Mouse (Mus musculus) forebrain, embryonic 13.5 days (tissue): ENCODE measurements around the gene Olfr1121. TPM values are rescaled to one million over a fixed set of nuclear protein-coding genes. Genes with fewer than 3 reads are reported as not detected.
"Not testable (repeated sequence)": the region's sequence is repeated elsewhere in the genome, so short reads cannot be mapped to it uniquely, and the experiment has no call there.

Source experiments
- ATAC-seq: fragments of 200-750 bp; cut with Nextera tagmentation; 2 replicates; pipeline ENCODE4 v1.8.0; 2017
- H3K27ac ChIP-seq: fragments of 300-500 bp; sonication (generic); 2 replicates; pipeline ENCODE4 v1.5.1; 2015; ENCODE audit warnings: inconsistent platforms, mild to moderate bottlenecking, moderate library complexity
- H3K27me3 ChIP-seq: fragments of 300-500 bp; sonication (generic); 2 replicates; pipeline ENCODE4 v1.6.1; 2015; ENCODE audit warnings: mild to moderate bottlenecking, inconsistent platforms
- H3K36me3 ChIP-seq: fragments of 300-500 bp; sonication (generic); 2 replicates; pipeline ENCODE4 v1.6.1; 2015; ENCODE audit warnings: mild to moderate bottlenecking, inconsistent platforms; ENCODE audit not compliant: poor library complexity, severe bottlenecking
- H3K4me1 ChIP-seq: fragments of 300-500 bp; sonication (generic); 2 replicates; pipeline ENCODE4 v1.6.1; 2015; ENCODE audit warnings: inconsistent platforms
- H3K4me2 ChIP-seq: fragments of 300-500 bp; sonication (generic); 2 replicates; pipeline ENCODE4 v1.6.1; 2015; ENCODE audit warnings: inconsistent platforms, mild to moderate bottlenecking, moderate library complexity
- H3K4me3 ChIP-seq: fragments of 300-500 bp; sonication (generic); 2 replicates; pipeline ENCODE4 v1.5.1; 2015; ENCODE audit warnings: mild to moderate bottlenecking, inconsistent platforms
- H3K9ac ChIP-seq: fragments of 300-500 bp; sonication (generic); 2 replicates; pipeline ENCODE4 v1.6.1; 2015; ENCODE audit warnings: mild to moderate bottlenecking, inconsistent platforms
- H3K9me3 ChIP-seq: fragments of 300-500 bp; sonication (generic); replicated peaks from 2 replicates; pipeline ENCODE4 v1.6.1; 2016; ENCODE audit warnings: inconsistent platforms
- WGBS: fragments of 180-500 bp; shearing (Covaris S2); methylation state at CpG from one replicate; pipeline ENCODE4 v1.1.7; 2015; 5-methylcytosine and 5-hydroxymethylcytosine counted together
- polyA plus RNA-seq: library from polyadenylated mRNA; unstranded; fragments of >200 nt; fragmentation: Nextera tagmentation; extraction: Ambion mirVana; gene quantifications from 2 replicates; pipeline ENCODE4 v1.2.1, GENCODE M21; 2015

Olfr1121 gene
- polyA plus RNA-seq = not detected in 2 replicates

DNA sequence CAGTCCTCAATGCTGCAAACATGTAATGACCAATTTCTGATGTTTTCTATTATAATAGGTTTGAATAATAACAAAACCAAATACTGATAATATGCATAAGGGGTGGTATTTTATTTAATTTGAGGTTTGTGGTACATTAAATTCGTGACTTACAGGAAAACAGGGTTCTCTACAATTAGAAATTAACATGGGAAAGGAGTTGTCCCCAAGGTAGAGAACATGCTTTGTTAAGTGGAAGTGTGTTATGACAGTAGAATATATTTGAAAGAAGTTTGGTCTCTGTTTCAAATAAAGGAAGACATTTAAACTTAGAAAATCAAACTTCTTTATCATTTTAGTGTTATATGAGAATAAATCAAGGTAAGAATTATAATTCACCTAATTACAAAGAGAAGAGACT lies at the start of gene Olfr1121:
TSS of gene Olfr1121 (plus strand) at position 301 of the 400 bp plus-strand sequence.
- Histone ChIP-seq H3K4me2 (no peak within 1 kb of the TSS), H3K9ac (no peak within 1 kb of the TSS), H3K4me1 (no peaks in the 10 kb centered on the region), H3K4me3 (no peak within 1 kb of the TSS), H3K36me3 (no peaks in the 10 kb centered on the region), H3K9me3 (no peaks in the 10 kb centered on the region), H3K27me3 (no peaks in the 10 kb centered on the region), H3K27ac (no peak within 1 kb of the TSS)
- no peak for ATAC-seq
- WGBS = 47% methylated on average over 1 of the region's 1 CpGs

DNA sequence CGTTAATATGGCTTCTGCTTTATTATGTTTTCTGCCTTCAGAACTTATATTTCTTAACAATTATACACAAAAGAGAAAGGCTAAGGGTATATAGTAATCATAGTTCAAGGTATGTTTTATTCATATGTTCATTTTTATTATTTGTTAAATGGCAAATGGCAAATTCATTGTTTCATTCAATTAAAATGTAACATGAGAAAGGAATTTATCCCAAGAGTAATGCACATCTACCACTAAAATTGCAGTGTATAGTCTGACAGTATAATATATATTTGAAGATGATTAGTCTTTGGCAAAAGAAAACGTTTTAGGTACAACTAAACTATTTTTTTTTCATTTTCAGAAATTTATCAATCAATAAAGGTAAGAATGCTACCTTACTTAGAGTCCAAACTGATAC lies 15.2 kb upstream of the Olfr1121 start, which contains the start of gene Olfr1120:
TSS of gene Olfr1120 (plus strand) at position 301 of the 400 bp plus-strand sequence.
- no peaks in the 10 kb centered on the region for H3K27me3 ChIP-seq

DNA sequence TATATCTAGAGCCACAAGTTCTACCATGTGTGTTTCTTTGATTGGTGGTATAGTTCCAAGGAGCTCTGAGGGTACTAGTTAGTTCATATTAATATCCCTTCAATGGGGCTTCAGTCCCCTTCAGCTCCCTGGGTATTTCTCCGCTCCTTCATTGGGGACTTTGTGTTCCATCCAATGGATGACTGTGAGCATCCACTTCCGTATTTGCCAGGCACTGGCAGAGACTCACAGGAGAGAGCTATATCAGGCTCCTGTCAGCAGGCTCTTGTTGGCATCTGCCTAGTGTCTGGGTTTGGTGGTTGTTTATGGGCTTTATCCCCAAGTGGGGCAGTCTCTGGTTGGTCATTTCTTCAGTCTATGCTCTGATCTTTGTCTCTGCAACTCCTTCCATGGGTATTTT lies 9.6 kb upstream of the Olfr1121 start:
- H3K27me3 ChIP-seq, H3K36me3 ChIP-seq, H3K4me1 ChIP-seq, H3K4me3 ChIP-seq, ATAC-seq, H3K4me2 ChIP-seq, H3K9me3 ChIP-seq, H3K9ac ChIP-seq, H3K27ac ChIP-seq: not testable (repeated sequence)
- WGBS = 98% methylated on average over 2 of the region's 2 CpGs

More for the DNA sequence above, 15.2 kb upstream of the Olfr1121 start, which contains the start of gene Olfr1120:
- H3K27ac ChIP-seq = no peak within 1 kb of the TSS
- no peaks in the 10 kb centered on the region for H3K36me3 ChIP-seq
- ATAC-seq = no peak
- no peak within 1 kb of the TSS for H3K4me3 ChIP-seq
- WGBS = 66% methylated on average over 2 of the region's 2 CpGs
- H3K4me1 ChIP-seq = no peaks in the 10 kb centered on the region
- H3K4me2 ChIP-seq = no peak within 1 kb of the TSS
- no peaks in the 10 kb centered on the region for H3K9me3 ChIP-seq
- H3K9ac ChIP-seq = no peak within 1 kb of the TSS

DNA sequence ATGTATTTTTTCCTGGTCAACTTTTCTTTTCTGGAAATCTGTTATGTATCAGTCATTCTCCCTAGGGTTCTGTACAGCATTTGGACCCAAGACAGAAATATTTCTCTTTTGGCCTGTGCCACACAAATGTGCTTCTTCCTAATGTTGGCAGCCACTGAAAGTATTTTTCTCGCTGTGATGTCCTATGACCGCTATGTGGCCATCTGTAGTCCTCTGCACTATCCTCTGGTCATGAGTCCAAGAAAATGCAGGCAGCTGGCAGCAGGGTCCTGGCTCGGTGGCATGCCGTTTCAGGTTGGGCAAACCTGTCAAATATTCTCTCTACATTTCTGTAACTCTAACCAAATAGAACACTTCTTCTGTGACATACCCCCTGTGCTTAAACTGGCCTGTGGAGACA lies 2.0 kb downstream of the Olfr1121 start:
- Histone ChIP-seq H3K27ac (no peak overlapping the region), H3K4me2 (no peak overlapping the region), H3K9me3 (no peaks in the 10 kb centered on the region), H3K9ac (no peak overlapping the region), H3K4me1 (no peaks in the 10 kb centered on the region), H3K27me3 (no peaks in the 10 kb centered on the region), H3K4me3 (no peak overlapping the region), H3K36me3 (no peaks in the 10 kb centered on the region)
- ATAC-seq = no peak
- WGBS = 87% methylated on average over 4 of the region's 4 CpGs

DNA sequence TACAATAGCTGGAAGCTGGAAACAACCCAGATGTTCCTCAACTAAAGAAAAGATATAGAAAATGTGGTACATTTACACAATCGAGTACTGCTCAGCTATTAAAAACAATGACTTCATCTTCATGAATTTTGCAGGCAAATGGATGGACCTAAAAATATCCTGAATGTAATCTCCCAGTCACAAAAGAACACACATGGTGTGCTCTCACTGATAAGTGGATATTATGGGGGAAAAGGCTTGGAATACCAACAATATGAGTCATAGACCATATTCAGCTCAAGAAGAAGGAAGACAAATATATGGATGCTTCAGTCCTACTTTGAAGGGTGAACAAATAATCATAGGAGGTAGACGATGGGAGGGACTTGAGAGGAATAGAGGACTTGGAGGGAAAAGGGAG lies 14.2 kb downstream of the Olfr1121 start:
- H3K9me3 ChIP-seq = no peaks in the 10 kb centered on the region
- no peak overlapping the region for H3K4me3 ChIP-seq
- H3K36me3 ChIP-seq = no peaks in the 10 kb centered on the region
- no peak overlapping the region for H3K9ac ChIP-seq
- H3K4me2 ChIP-seq = no peak overlapping the region
- no peak overlapping the region for H3K27ac ChIP-seq
- H3K4me1 ChIP-seq = no peaks in the 10 kb centered on the region
- no peaks in the 10 kb centered on the region for H3K27me3 ChIP-seq
- no peak for ATAC-seq
- 91% methylated on average over 2 of the region's 2 CpGs for WGBS

DNA sequence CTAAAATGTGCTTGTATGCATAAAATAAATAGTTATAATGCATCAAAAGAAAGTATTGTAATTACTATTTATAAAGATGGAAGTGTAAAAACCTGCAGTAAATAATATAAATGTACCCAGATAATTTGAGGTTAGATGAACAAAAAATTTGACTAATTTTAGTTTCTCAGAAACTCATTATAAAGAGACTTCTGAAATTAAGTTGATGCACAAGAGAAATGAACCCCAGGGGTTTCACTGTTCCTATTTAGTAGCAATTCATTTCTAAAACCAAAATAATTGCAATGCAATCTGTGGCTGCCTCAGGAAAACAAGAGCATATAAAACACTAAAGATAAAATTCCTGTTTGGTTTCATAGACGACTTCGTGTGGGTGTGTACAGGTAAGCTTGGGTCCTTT lies 15.9 kb downstream of the Olfr1121 start, which contains the start of gene Olfr1122:
TSS of gene Olfr1122 (plus strand) at position 301 of the 400 bp plus-strand sequence.
- Histone ChIP-seq H3K27ac (no peak within 1 kb of the TSS), H3K4me2 (no peak within 1 kb of the TSS), H3K27me3 (no peaks in the 10 kb centered on the region), H3K36me3 (no peaks in the 10 kb centered on the region), H3K9ac (no peak within 1 kb of the TSS), H3K4me1 (no peaks in the 10 kb centered on the region), H3K4me3 (no peak within 1 kb of the TSS), H3K9me3 (no peaks in the 10 kb centered on the region)
- ATAC-seq = no peak
- 85% methylated on average over 2 of the region's 2 CpGs for WGBS

DNA sequence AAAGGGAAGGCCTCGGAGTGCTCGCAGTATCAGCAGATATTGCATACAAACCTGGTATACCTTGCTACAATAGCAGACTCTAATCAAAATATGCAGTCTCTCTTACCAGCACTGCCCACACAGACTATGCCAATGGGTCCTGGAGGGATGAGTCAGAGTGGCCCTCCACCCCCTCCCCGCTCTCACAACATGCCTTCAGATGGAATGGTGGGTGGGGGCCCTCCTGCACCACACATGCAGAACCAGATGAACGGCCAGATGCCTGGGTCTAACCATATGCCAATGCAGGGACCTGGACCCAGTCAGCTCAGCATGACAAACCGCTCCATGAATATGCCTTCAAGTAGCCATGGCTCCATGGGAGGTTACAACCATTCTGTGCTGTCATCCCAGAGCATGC lies 23.9 kb downstream of the Olfr1121 start:
- H3K27ac ChIP-seq, H3K36me3 ChIP-seq, H3K4me2 ChIP-seq, H3K4me3 ChIP-seq, H3K4me1 ChIP-seq, H3K9me3 ChIP-seq, ATAC-seq, H3K9ac ChIP-seq, H3K27me3 ChIP-seq: not testable (repeated sequence)
- 90% methylated on average over 5 of the region's 5 CpGs for WGBS

DNA sequence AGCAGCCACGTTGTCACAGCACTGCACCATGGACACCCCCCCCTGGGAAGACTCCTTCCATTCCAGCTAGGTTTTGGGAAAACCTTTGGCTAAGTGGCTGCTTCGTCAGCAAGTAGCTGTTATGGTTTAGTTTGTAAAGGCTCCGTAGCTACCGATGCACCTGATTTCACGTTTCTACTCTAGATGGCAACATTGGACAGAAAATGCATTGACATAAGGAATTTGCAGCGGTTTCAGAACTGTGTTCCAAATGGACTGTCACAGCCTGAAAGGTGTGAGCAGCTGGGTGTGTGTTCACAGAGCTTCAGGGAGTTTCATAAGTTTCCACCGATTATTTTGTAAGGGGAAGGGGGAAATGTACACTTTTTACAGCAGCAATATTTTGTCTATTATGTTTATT lies 25.0 kb downstream of the Olfr1121 start:
- H3K4me3 ChIP-seq, H3K9me3 ChIP-seq, H3K27ac ChIP-seq, H3K36me3 ChIP-seq, H3K27me3 ChIP-seq, ATAC-seq, H3K4me1 ChIP-seq, H3K9ac ChIP-seq, H3K4me2 ChIP-seq: not testable (repeated sequence)
- 86% methylated on average over 7 of the region's 7 CpGs for WGBS

DNA sequence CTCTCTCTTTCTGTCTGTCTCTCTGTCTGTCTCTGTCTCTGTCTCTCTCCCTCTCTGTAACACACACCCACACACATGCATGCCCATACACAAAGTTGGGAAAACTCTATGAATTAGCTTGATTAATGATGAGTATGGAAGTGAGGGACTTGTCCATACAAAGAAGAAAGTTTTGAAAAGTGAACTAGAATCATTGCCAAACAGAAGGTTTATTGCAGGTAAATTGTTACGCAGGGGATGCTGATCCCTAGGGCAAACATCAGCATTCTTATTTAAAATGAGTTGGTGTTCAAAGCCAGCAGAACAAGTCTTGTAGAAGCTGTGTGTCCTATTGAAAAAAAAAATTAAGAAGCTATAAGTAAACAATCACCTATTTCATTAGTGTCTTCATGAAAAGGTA lies 46.6 kb downstream of the Olfr1121 start, which contains the start of gene Olfr1123:
TSS of gene Olfr1123 (plus strand) at position 301 of the 400 bp plus-strand sequence.
- no peak for ATAC-seq
- WGBS = 87% methylated on average over 1 of the region's 1 CpGs
- Histone ChIP-seq H3K4me1 (no peaks in the 10 kb centered on the region), H3K36me3 (no peaks in the 10 kb centered on the region), H3K27me3 (no peaks in the 10 kb centered on the region), H3K27ac (no peak within 1 kb of the TSS), H3K9me3 (no peaks in the 10 kb centered on the region), H3K4me3 (no peak within 1 kb of the TSS), H3K9ac (no peak within 1 kb of the TSS), H3K4me2 (no peak within 1 kb of the TSS)

Other genes with a start within 250 kb of the Olfr1121 start
- gene Olfr1110, start 229.6 kb upstream of the Olfr1121 start, polyA plus RNA-seq = not detected in 2 replicates
- gene Olfr1111, start 217.3 kb upstream of the Olfr1121 start, polyA plus RNA-seq = not detected in 2 replicates
- not detected in 2 replicates for gene Olfr1112, start 182.1 kb upstream of the Olfr1121 start, polyA plus RNA-seq
- gene Olfr1113, start 160.9 kb upstream of the Olfr1121 start, polyA plus RNA-seq = not detected in 2 replicates
- gene Olfr1115, start 121.9 kb upstream of the Olfr1121 start, polyA plus RNA-seq = not detected in 2 replicates
- gene Olfr1116, start 102.4 kb upstream of the Olfr1121 start, polyA plus RNA-seq = not detected in 2 replicates
- gene Olfr1118, start 62.3 kb upstream of the Olfr1121 start, polyA plus RNA-seq = not detected in 2 replicates
- not detected in 2 replicates for gene Olfr1120, start 15.1 kb upstream of the Olfr1121 start, polyA plus RNA-seq
- gene Olfr1122, start 16.0 kb downstream of the Olfr1121 start, polyA plus RNA-seq = not detected in 2 replicates
- not detected in 2 replicates for gene Olfr1123, start 46.7 kb downstream of the Olfr1121 start, polyA plus RNA-seq
- 0.13 and 0.14 TPM in 2 replicates for gene Olfr1124, start 60.4 kb downstream of the Olfr1121 start, polyA plus RNA-seq
- gene Olfr1126, start 84.1 kb downstream of the Olfr1121 start, polyA plus RNA-seq = not detected in 2 replicates
- not detected in 2 replicates for gene Pramel7, start 127.2 kb downstream of the Olfr1121 start, polyA plus RNA-seq
- not detected in 2 replicates for gene Pramel6, start 136.7 kb downstream of the Olfr1121 start, polyA plus RNA-seq
- not detected in 2 replicates for gene Olfr153, start 161.9 kb downstream of the Olfr1121 start, polyA plus RNA-seq
- gene Olfr1128, start 175.6 kb downstream of the Olfr1121 start, polyA plus RNA-seq = not detected in 2 replicates
- not detected in 2 replicates for gene Olfr1129, start 204.0 kb downstream of the Olfr1121 start, polyA plus RNA-seq
- gene Olfr1130, start 236.3 kb downstream of the Olfr1121 start, polyA plus RNA-seq = not detected in 2 replicates